Mouse (Mus musculus) Muller cell, postnatal 12 days (primary cell): ENCODE measurements around the gene Abhd15.
"Not testable (repeated sequence)": the region's sequence is repeated elsewhere in the genome, so short reads cannot be mapped to it uniquely, and the experiment has no call there.

Source experiments
- DNase-seq: peaks from one replicate; pipeline ENCODE4 v3.0.0-alpha.2; 2015; ENCODE audit errors: inconsistent ontology term

Gene Abhd15

DNA sequence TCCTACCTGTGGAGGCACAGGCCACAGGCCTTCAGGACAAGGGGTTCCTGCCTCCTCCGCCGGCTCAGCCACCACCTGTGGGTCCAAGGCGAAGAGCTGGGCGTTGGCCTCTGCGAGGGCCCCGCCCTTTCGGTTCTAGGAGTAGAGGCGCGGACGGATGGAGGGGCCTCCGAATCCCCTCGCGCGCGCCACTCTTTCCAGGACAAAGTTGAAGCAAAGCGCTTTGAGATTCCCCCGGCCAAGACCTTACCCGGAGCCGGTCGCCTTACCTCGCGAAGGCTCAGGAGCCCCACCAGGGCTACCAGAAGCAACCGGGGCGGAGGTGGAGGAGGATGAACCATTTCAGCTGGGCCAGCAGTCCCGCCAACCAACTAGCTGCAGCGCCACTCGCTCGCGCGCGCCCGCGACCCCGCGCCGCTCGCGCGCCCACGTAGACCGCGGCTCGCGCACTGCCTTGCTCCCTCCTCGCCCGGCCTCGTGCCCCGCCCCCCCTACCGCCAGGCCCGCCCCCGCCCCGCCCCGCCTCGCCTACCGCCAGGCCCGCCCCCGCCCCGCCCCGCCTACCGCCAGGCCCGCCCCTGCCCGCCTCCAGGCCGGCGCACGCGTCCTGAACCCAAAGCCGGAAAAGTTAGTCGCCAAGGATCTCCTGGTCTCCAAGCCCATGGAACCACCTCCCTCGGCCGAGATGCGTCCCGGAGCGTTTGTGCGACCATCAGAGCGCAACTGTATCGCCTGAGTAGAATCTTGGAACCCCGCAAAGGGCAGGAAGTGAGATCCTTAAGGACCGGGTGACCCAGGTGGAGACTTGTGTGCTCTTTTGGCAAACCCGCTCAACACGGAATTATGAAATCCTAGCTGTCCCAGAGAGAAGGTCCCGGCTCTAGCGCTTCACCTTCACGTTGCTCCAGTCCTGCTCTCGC, 1.8 kb upstream of the Abhd15 start:
- DNase-seq: peak; percentile 96

DNA sequence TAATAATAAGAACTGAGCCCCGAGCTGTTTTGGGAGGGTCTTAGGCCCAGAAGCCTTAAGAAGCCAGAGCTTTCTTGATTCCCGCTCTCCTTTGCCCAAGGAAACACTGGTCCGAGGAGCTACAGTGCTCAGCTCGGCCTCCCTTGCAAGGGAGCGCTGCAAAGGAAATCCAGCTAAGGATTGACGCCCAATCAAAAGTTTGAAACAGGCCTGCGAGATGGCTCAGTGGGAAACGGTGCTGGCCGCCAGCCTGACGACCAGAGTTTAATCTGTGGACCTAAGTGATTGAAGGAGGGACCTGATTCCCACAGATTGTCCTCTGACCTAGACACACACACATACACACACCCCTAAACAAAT, 1.1 kb upstream of the Abhd15 start:
- no peak for DNase-seq

DNA sequence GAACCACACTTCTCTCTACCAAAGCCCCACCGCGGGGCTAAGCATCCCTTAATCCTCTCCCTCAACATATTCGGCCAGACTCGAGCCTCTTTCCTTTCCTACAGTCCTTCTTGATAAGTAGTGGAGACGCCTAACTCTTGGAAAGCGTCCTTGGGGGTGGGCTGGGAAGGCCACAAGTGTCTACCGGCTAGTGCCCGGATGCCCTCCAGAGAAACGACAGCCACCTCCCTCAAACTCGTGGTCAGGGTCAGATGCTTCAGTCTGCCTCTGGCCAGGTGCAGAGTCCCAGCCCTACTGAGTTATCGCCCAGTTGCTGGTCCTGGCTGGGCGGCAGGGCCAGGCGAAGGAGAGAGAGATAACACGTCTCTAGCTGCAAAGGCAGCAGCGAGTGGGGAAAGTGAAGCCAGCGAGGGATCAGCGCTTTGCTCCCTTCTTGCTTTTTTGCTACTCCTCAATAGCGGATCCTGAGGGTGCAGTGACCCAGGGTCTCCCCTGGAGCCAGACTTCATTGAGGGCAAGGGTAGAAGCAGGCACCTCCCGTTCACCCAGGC, 565 bp upstream of the Abhd15 start:
- DNase-seq: no peak

DNA sequence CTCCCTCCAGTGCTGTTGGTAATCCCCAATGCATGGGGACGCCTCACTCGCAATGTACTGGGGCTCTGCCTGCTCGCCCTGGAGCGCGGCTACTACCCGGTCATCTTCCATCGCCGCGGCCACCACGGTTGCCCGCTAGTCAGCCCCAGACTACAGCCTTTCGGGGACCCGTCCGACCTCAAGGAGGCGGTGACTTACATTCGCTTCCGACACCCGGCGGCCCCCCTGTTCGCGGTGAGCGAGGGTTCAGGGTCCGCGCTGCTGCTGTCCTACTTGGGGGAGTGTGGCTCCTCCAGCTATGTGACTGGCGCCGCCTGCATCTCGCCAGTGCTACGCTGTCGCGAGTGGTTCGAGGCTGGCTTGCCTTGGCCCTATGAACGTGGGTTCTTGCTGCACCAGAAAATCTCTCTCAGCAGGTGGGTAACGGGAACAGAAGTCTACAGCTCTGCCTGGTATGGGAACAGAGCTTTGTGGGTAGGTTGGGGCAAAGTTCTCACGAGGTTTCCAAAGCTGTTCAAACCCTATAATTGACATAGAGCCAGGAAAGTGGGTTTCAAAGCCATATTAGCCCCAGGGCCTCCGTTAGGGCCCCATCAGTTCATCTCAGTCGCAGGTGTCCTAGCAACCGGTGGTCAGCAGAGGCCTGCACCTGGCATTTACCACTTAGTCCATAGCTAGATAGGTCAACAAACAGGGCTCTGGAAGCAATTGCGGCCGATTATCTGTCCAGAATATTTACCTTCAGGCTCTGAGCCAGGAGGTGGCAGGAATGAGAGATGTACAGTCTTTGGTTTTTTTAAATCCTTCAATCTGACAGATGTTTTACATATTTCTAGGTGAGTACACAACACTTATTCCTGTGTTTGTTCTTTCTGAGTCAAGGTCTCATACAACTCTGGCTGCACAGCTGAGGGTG, 974 bp downstream of the Abhd15 start, which contains the start of gene Trp53i13:
Gene Trp53i13 (minus strand): TSS at position 344 of the 916 bp plus-strand sequence.
- no peak for DNase-seq

DNA sequence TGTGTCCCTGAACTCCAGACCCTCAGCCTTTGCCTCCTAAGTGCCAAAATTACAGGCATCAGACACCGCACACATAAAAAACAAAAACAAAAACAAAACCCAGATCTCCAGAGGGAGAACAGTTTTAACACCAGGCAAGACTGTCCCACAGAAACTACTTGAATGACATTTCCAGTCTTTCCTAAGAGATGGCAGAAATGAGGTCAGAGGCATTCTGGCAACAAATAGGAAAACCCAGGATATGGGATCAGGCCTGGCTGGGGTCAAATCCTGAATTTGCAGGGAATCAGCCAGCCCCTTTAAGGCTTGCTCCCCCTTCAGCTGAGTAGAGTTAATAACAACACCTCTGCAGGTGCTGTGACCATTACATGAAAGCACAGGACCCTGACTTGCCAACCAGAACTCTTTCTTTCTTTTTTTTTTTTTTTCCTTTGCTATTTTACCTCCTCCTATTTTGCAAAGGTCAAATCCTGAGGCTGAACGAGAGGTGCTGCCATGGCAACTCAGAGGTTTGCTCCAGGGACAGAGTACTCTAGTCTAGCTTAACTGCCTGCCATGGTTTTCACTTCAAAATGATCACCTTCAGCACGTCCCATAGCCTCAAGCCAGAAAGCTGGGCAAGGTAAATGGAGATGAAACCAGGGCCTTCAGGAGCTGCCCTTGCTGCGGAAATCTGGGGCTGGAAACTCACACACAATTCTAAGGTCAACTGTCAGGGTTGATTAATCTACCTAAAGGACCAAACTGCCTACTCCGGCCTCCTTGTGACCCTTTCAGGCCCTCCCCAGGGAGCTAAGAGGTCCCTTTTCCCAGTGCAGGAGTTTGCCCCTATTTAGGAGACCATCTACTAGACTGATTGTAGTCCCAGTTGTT, 1.9 kb downstream of the Abhd15 start:
- DNase-seq: no peak

DNA sequence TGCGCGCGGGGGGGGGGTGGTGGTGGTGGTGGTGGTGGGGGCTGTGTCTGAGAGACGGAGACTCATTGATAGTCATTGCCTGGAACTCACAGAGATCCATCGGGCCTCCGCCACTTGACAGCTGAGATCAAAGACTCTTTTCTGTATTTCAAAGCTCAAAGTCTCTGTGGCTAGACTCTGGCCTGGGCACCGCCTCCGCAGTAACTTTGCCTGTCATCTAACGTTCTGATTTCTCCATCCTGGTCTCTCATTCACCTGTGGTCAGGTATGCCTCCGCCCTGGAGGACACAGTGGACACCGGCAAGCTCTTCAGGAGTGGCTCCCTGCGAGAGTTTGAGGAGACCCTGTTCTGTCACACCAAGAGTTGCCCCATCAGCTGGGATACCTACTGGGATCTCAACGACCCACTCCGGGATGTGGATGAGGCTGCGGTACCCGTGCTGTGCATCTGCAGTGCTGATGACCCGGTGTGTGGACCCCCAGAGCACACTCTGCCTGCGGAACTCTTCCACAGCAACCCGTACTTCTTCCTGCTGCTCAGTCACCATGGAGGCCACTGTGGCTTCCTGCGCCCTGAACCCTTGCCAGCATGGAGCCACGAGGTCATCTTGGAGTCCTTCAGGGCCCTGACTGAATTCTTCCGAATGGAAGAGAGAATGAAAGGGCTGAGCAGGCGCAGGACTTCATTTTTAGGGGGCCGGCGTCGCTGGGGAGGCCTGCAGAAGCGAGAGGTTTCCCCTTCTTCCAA, 3.3 kb downstream of the Abhd15 start:
- DNase-seq: no peak

DNA sequence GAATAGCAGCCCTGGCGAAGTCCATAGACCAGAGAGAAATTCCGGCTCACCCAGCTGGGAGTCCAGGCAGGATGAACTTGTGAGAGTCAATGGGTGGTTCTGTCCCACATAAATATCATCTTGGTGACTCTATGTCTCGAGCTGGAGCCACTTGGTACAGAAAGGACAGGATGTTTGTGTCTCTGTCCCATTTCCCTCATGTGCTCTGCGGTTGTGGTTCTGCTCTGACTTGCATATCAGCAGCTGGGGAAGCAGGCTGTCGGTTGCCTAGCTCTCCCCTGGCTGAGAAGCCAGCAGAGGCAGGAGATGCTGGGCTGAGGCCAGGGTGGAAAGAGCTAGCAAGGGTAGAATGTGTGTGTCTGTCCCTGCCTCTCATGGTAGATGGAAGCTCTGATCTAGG, 4.1 kb downstream of the Abhd15 start, which contains the start of gene Gm10392:
Gene Gm10392 (minus strand): TSS at position 156 of the 400 bp plus-strand sequence.
- DNase-seq: no peak

DNA sequence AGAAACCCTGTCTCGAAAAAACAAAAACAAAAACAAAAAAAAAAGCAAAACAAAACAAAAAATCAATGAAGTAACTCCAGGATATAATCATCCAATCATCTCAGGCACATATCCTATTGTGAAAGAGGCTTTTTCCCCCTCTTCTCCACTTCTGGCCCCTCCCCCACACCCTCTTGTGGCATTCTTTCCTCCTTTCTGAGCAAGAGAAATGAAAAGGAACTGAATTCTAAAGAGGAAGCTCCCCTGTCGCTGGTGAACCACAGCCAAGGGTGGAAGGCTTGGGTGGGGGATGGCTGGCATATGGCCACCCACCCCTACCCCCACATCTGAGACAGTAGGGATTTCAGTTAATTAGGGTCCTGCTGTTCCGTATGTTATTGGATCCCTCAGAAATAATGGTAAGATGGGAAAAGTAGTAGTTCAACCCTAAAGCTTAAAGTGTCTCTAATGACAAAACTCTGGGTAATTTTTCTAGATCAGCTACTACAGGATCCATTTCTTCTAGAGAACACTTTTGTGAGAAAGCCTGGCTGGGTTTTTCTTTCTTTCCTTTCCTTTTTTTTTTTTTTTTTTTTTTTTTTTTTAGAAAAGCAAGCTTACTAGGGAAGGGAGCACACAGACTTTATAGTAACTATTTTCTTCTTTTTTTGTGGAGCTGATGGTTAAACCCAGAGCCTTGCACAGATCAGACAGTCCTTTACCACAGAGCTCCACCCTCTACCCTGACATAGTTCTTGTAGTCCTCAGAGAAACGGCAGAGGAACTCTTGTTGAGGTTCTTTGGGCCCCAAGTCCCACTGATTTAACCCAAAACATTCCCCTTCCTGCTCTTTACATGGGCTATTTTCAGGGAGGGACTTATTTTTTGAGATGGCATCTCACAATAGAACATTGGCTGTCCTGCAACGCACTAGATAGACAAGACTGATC, 5.9 kb downstream of the Abhd15 start:
- DNase-seq: peak; percentile 46

DNA sequence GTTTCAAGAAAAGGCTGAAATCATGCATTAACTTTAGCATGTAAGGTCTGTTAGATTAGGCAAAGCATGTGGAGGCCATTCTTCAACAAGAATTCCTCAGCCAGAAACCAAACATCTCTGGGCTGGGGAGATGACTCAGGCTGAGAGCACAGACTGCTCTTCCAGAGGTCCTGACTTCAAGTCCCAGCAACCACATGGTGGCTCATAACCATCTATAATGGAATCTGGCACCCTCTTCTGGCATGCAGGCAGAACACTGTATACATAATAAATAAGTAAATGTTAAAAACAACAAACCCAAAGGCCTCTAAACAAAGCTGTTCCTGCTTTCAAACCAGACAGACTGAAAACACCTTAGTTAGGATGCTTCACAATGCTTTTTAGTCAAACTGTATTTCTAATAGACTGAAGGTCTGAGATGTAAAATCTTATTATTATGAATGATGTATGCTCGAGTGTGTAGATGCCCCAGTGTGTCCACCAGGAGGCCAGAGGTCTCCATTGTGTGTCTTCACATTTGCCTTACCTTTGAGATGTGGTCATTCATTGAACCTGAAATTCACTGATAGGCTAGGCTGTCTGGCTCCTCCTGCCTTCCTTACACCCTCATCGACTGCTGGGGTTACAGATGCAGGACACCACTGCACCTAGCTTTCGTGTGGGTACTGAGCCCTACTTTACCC, 11.0 kb downstream of the Abhd15 start:
- no peak for DNase-seq

DNA sequence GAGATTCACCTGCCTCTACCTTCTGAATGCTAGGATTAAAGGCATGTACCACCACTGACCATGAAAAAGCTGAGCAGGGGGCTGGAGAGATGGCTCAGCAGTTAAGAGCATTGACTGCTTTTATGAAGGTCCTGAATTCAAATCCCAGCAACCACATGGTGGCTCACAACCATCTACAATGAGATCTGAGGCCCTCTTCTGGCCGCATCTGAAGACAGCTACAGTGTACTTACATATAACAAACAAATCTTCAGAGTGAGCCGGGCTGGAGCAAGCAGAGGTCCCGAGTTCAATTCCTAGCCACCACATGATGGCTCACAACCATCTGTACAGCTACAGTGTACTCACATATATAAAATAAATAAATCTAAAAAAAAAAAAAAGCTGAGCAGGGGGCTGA, 13.5 kb downstream of the Abhd15 start:
- not testable (repeated sequence) for DNase-seq

DNA sequence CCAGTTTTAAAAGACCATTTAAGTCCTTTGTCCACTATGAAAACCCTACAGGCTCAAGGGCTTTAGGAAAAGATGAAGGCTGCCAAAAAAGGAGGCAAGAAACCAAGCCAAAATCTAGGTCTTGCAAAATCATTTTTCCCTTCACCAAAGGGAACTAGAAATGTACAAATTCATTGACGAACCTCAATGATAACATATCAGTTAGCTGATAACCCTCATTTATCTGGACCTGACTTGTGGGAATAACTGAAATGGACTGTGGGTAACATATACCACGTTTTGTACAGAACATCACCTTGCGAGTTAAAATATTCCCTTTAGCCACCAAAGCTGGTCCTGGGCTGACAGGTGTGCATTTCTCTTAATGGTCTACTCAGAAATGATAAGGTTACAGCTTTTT, 14.7 kb downstream of the Abhd15 start:
- no peak for DNase-seq

DNA sequence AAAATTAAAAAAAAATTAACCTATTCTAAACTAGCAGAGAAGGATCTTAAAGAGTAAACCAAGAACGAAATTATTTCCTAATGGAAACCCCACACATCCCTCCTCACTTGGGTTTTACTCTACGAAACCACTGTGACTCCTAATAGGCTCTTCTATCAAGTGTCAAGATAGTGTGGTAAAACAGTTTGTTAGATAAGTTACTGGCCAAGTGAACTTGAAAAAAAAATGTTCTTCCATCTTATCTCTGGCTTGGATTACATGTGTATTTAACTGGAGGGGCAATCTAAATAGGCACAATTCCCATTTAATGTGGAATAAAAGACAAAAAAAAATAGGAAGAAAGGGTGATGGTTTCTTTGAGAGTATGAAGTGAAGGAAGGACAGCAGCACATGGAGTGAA, 15.9 kb downstream of the Abhd15 start:
- DNase-seq: no peak

DNA sequence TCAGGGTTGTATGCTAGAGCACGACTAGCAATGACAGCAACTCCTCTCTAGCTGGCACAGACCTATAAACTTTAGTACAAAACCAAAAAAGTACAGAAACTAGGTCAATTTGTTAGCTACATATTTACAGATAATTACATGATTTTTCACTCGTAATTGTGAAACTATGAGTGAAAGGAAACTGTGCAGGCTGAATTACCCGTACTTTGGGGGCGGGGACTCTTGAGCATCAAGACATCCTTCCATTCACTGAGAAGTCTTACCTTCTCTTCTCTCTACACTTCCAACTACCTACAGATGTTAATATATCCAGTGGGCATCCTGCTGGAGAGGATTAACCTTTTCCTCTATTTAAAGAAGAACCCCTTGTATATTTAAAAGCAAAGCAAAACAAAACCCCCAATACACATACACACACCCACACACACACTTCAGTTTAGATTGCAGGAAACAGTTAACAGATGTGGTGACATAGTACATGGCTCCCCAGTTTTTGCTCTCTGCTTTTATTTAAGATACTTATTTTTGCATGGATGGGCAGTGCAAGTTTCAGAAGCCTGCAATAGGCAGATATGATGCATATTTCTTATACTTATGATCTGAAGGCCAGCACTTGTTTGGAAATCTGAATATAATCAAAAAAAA, 17.4 kb downstream of the Abhd15 start:
- DNase-seq: no peak

DNA sequence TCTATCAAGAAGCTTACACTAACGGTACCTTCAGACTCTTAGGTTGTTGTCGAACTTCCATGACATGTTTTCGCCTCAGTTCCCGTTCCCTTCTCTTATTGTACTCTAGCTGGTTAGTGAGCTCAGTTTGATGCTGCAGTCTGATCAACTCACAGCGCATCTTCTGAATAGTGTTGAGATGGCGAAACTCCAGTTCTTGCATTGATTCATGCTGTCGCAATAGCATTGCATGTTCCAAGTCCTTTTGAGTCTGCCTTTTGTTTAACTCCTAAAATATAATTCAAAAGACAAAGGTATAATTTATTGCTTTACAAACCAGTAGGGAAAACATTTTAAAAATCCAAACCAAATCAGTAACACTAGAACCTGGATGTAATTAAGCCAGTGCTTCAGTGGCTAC, 30.3 kb downstream of the Abhd15 start:
- no peak for DNase-seq

DNA sequence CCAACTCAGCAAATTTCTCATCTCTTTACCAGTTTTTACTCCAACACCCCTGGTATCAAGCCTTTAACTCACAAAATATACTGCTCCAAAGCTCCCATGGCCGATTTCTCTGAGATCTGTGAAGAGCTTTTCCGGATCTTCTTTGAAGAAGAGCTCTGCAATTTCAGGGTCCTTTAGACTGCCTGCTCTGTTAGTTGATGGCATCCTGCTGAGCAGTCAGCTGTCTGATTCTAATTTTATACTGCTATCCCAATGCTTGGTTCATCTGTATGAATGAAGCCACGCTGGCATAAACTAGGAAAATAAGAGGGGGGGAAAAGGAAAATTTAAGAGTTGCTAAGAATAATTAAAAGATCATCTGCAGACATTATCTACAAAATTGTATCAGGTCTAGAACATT, 70.3 kb downstream of the Abhd15 start:
- no peak for DNase-seq
